Mouse (Mus musculus): ENCODE data around the gene Il2ra.

DNA sequence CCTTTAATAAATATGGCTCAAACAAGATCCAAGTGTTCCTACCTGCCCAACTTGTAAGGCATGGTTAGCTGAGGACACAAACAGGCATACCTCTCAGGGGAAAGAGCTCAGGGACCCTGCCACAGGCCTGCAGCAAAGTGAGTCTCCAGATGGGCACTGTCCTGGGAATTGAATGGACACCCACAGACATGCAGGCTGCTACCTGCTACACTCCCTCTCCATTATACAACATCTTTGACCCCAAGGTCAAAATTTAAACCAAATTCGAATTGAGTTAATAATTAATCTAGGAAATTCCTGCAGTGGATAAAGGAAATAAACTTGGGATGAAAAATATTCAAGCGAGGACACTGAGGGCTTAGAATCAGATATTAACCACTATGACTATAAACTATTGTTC is 53.3 kb downstream of the Il2ra start:
- TF ChIP-seq EP300 (IDR thresholded peaks at IDR 0.05) = no peak
- TF ChIP-seq CTCF (IDR thresholded peaks at IDR 0.05) = no peak

Data from lung, postnatal 0 days (tissue).